In the genomic region with DNA sequence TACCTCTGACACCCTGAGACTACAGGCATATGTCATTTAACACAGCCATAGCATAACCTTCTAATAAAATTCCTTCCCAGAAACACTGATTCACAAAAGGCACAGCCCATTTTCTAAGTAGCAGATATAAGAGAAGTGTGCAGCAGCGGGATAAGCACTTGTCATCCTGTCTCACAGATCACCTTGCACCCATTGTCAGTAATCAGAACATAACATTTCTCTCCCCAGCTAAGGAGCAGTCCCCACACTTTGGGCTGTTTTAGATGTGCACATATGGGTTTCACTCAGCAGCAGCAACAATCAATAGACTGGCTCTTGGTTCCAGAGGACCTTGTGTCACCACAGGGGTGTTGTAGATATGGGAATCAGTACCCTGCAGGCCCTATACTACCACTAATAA, we compare ENCODE assay signal across 22 mouse cellular contexts. TPM values are rescaled to one million over a fixed set of nuclear protein-coding genes. Genes with fewer than 3 reads are reported as not detected.
DNase-seq lines count a peak whose midpoint lies in the region; ATAC-seq lines count a peak whose summit lies in the region.
"Had no signal": no experiment of that assay in that cellular context is flagged by ENCODE, and none has a peak within 500 bp of the region (broad histone marks: within the 10 kb centered on the region; RNA-seq: fewer than 3 reads in every experiment).

No protein-coding gene starts in this region.

- H3K9ac ChIP-seq in liver, embryonic 11.5 days (ENCODE audit: low read depth, low read length): no peak overlapping the region
- H3K9ac ChIP-seq in hindbrain, embryonic 13.5 days: no peak overlapping the region
- H3K9ac ChIP-seq: embryonic facial prominence, embryonic 12.5 days; forebrain, embryonic 13.5 days; forebrain, embryonic 15.5 days; forebrain, postnatal 0 days had no signal

- H3K27me3 ChIP-seq in liver, embryonic 11.5 days (replicated peaks; ENCODE audit: control insufficient read depth, insufficient read depth, low read length): no peaks in the 10 kb centered on the region
- H3K27me3 ChIP-seq in hindbrain, embryonic 13.5 days: no peaks in the 10 kb centered on the region
- H3K27me3 ChIP-seq: embryonic facial prominence, embryonic 12.5 days; forebrain, embryonic 13.5 days; forebrain, embryonic 15.5 days had no signal

- no peak overlapping the region for H3K27ac ChIP-seq in liver, embryonic 11.5 days (ENCODE audit: low read depth, low read length)
- no peak overlapping the region for H3K27ac ChIP-seq in hindbrain, embryonic 13.5 days
- H3K27ac ChIP-seq: embryonic facial prominence, embryonic 10.5 days; embryonic facial prominence, embryonic 12.5 days; forebrain, embryonic 13.5 days; forebrain, embryonic 15.5 days had no signal

- H3K4me2 ChIP-seq in liver, embryonic 11.5 days: no peak overlapping the region
- no peak overlapping the region for H3K4me2 ChIP-seq in hindbrain, embryonic 13.5 days
- H3K4me2 ChIP-seq: embryonic facial prominence, embryonic 12.5 days; forebrain, embryonic 13.5 days; forebrain, embryonic 15.5 days had no signal

- no peak for DNase-seq in liver, embryonic 11.5 days (ENCODE audit: low spot score)
- DNase-seq in liver (no peak), MEL-GATA-1-ER (ENCODE audit: extremely low read depth, low read depth) (peak; percentile 13)
- DNase-seq in CD4-positive helper T cell, adult 2 months (ENCODE audit: low read depth, low spot score): peak; percentile 0
- DNase-seq in c-Kit-positive CD71-positive TER-119-positive erythroid progenitor cells, embryonic 14.5 days (ENCODE audit: low spot score): peak; percentile 5
- no peak for DNase-seq in adrenal gland, postnatal 36 days
- DNase-seq in lung, postnatal 14 days: no peak
- DNase-seq: adrenal gland, adult 2 months; adrenal gland, postnatal 10 days; adrenal gland, postnatal 25 days; B cell, adult 2 months; cerebellum, adult 11-12 months; cerebellum, adult 2 months; cerebellum, adult 9-10 months; cerebellum, postnatal 10 days; cerebellum, postnatal 25 days; forebrain, postnatal 0 days had no signal

- no peaks in the 10 kb centered on the region for H3K4me1 ChIP-seq in liver, embryonic 11.5 days (replicated peaks; ENCODE audit: control insufficient read depth, insufficient read depth, low read length)
- H3K4me1 ChIP-seq in hindbrain, embryonic 13.5 days (replicated peaks): no peaks in the 10 kb centered on the region
- H3K4me1 ChIP-seq: embryonic facial prominence, embryonic 10.5 days; embryonic facial prominence, embryonic 12.5 days; forebrain, embryonic 13.5 days; forebrain, embryonic 15.5 days had no signal

- 61% methylated on average over 1 of the region's 1 CpGs for whole genome bisulfite sequencing in liver, embryonic 11.5 days
- WGBS in hindbrain, embryonic 13.5 days: 89% methylated on average over 1 of the region's 1 CpGs

- peak; percentile 66 for ATAC-seq in liver, embryonic 11.5 days (replicated peaks; ENCODE audit: low FRiP score)
- ATAC-seq in hindbrain, embryonic 13.5 days (ENCODE audit: low FRiP score): no peak
- ATAC-seq: forebrain, embryonic 13.5 days; forebrain, embryonic 15.5 days; forebrain, postnatal 0 days had no signal

- no peak overlapping the region for H3K4me3 ChIP-seq in liver, embryonic 11.5 days (ENCODE audit: low read depth, low read length)
- H3K4me3 ChIP-seq in hindbrain, embryonic 13.5 days: no peak overlapping the region
- H3K4me3 ChIP-seq: embryonic facial prominence, embryonic 10.5 days; embryonic facial prominence, embryonic 12.5 days; forebrain, embryonic 13.5 days; forebrain, embryonic 15.5 days had no signal

- no peaks in the 10 kb centered on the region for H3K36me3 ChIP-seq in liver, embryonic 11.5 days (ENCODE audit: control insufficient read depth, insufficient read depth, low read length)
- H3K36me3 ChIP-seq in hindbrain, embryonic 13.5 days: no peaks in the 10 kb centered on the region
- H3K36me3 ChIP-seq: embryonic facial prominence, embryonic 10.5 days; embryonic facial prominence, embryonic 12.5 days; forebrain, embryonic 15.5 days had no signal

- H3K9me3 ChIP-seq in liver, embryonic 11.5 days (ENCODE audit: control insufficient read depth, low read length): no peaks in the 10 kb centered on the region
- no peaks in the 10 kb centered on the region for H3K9me3 ChIP-seq in hindbrain, embryonic 13.5 days
- H3K9me3 ChIP-seq: embryonic facial prominence, embryonic 10.5 days; embryonic facial prominence, embryonic 12.5 days; forebrain, embryonic 13.5 days; forebrain, embryonic 15.5 days had no signal

RNA-seq across cellular contexts. Expression of gene Mtm1, which starts 45.9 kb away (rescaled TPM):
- 4.6 and 4.8 TPM in 2 replicates for polyA plus RNA-seq in liver, embryonic 11.5 days (2014; fragmentation: Nextera tagmentation; extraction: Ambion mirVana)
- 10 to 100 TPM; 11.7 to 28.6 TPM for total RNA-seq in adrenal gland, postnatal 36 days (2021)
- 4.7 and 5.1 TPM in 2 replicates for polyA plus RNA-seq in hindbrain, embryonic 13.5 days (2015; fragmentation: Nextera tagmentation; extraction: Ambion mirVana)

Comparison
In these comparisons a context has a peak if more than half of its experiments do, and no peak if none do; other contexts are left out.
1. DNase-seq: peak in CD4-positive helper T cell, adult 2 months (single experiment), MEL-GATA-1-ER (single experiment) and c-Kit-positive CD71-positive TER-119-positive erythroid progenitor cells, embryonic 14.5 days (single experiment); none in liver, embryonic 11.5 days (single experiment), liver (single experiment), adrenal gland, postnatal 36 days (0 of 2) and lung, postnatal 14 days (single experiment).